Mouse (Mus musculus) gastrocnemius, adult 8-10 months (tissue): ENCODE results near the gene Pi4ka. TPM values are rescaled to one million over a fixed set of nuclear protein-coding genes. Genes with fewer than 3 reads are reported as not detected.
"Not testable (repeated sequence)": the region's sequence is repeated elsewhere in the genome, so short reads cannot be mapped to it uniquely, and the experiment has no call there.

Source experiments
- DNase-seq, 2 experiments: peaks; one replicate each; pipeline ENCODE4 v3.0.0; 2022; ENCODE audit warnings: low spot score in 2 of 2
- total RNA-seq, 4 experiments: library from RNA; stranded (reverse); gene quantifications; 2 replicates each; pipeline ENCODE4 v1.2.4; 2022

The Pi4ka gene
- total RNA-seq, 4 experiments from 2014 or later = 21.0 to 24.0 (median 22.1) TPM

GRCm38 (mm10) chr16:17233702-17234498 is 172.2 kb downstream of the Pi4ka start:
- DNase-seq = peak in 1 of 2 experiments; percentile 11

- DNase-seq = peak; percentile 92
Measured at GRCm38 (mm10) chr16:17232794-17233701, 173.1 kb downstream of the Pi4ka start, which contains the start of gene Hic2. Hic2 (plus strand) TSS chr16:17233572.

GRCm38 (mm10) chr16:17231523-17231922 is 174.6 kb downstream of the Pi4ka start:
- not testable (repeated sequence) for DNase-seq

Other genes starting within 250 kb of the Pi4ka start
- 100 to 1,000 TPM; 119 to 134 (median 127) TPM for gene Ube2l3, start 203.7 kb downstream of the Pi4ka start, total RNA-seq
- under 1 TPM in 2 of 4 experiments, not detected in 2; 0.05 TPM for gene Rimbp3, start 197.7 kb downstream of the Pi4ka start, total RNA-seq
- gene Hic2, start 172.7 kb downstream of the Pi4ka start, total RNA-seq = 1 to 10 TPM; 1.1 to 1.5 (median 1.4) TPM
- gene Tmem191c, start 130.2 kb downstream of the Pi4ka start, total RNA-seq = under 1 TPM in 3 of 4 experiments, not detected in 1; 0.58 to 0.91 (median 0.74) TPM
- not detected for gene Serpind1, start 74.9 kb downstream of the Pi4ka start, total RNA-seq
- 10 to 100 TPM; 17.1 to 21.0 (median 18.9) TPM for gene Snap29, start 328 bp downstream of the Pi4ka start, total RNA-seq
- 10 to 100 TPM; 20.9 to 29.2 (median 22.4) TPM for gene Crkl, start 45.7 kb upstream of the Pi4ka start, total RNA-seq
- gene Aifm3, start 83.3 kb upstream of the Pi4ka start, total RNA-seq = under 1 TPM; 0.12 to 0.70 (median 0.28) TPM
- 10 to 100 TPM; 20.3 to 26.1 (median 23.5) TPM for gene Lztr1, start 102.4 kb upstream of the Pi4ka start, total RNA-seq
- gene Thap7, start 124.8 kb upstream of the Pi4ka start, total RNA-seq = 10 to 100 TPM; 13.7 to 16.0 (median 15.1) TPM
- 1 to 10 TPM in 3 of 4 experiments, under 1 TPM in 1; 0.85 to 1.9 (median 1.8) TPM for gene Lrrc74b, start 154.9 kb upstream of the Pi4ka start, total RNA-seq
- gene P2rx6, start 155.6 kb upstream of the Pi4ka start, total RNA-seq = 10 to 100 TPM in 3 of 4 experiments, 1 to 10 TPM in 1; 9.0 to 12.5 (median 11.3) TPM
- under 1 TPM in 2 of 4 experiments, not detected in 2; 0.19 to 0.40 TPM for gene Slc7a4, start 176.9 kb upstream of the Pi4ka start, total RNA-seq
- 10 to 100 TPM in 3 of 4 experiments, 1 to 10 TPM in 1; 8.8 to 13.8 (median 12.1) TPM for gene Smpd4, start 213.0 kb upstream of the Pi4ka start, total RNA-seq
- under 1 TPM in 2 of 4 experiments, not detected in 2; 0.41 to 0.81 TPM for gene Ccdc74a, start 240.2 kb upstream of the Pi4ka start, total RNA-seq